Mouse (Mus musculus) Patski (cell line): ENCODE measurements around the gene Stab2. TPM values are rescaled to one million over a fixed set of nuclear protein-coding genes. Genes with fewer than 3 reads are reported as not detected.

Experiments
- ATAC-seq: fragments of 100-300 bp; one replicate; pipeline ENCODE4 v1.8.0; 2021
- CTCF ChIA-PET: fragments of 350-600 bp; sonication (Branson Sonifier 250); formaldehyde crosslinking; loops from one replicate; lab custom pipeline; 2022; ENCODE audit warnings: inconsistent platforms; lab: Charles Lee
- POLR2A ChIA-PET: fragments of 350-600 bp; sonication (Branson Sonifier 250); formaldehyde crosslinking; loops from one replicate; lab custom pipeline; 2022; ENCODE audit warnings: antibody characterized with exemption, inconsistent platforms; lab: Charles Lee
- DNase-seq: peaks from one replicate; pipeline ENCODE4 v3.0.0-alpha.2; 2011; ENCODE audit warnings: low read depth, low spot score
- H3K27me3 ChIP-seq: fragments of 371-371 bp; one replicate; pipeline ENCODE4 v1.5.1; 2021
- CTCF ChIP-seq: fragments of 100-300 bp; IDR thresholded peaks from one replicate; pipeline ENCODE4 v1.5.1; 2021
- in situ Hi-C: fragments of 300-500 bp; cut with MboI; formaldehyde crosslinking; loops from 3 replicates; pipeline ENCODE4 v1.11.1; 2018; ENCODE audit warnings: low pct_unique_long_range_greater_than_20kb, mixed read lengths
- polyA plus RNA-seq: library from polyadenylated mRNA; unstranded; gene quantifications from one replicate; pipeline ENCODE4 v1.2.3, GENCODE M21; 2021

The Stab2 gene
- polyA plus RNA-seq, 1 experiment from 2014 or later, result 0.19 TPM

GRCm38 (mm10) chr10:86992238-86992976 is 15.4 kb downstream of the Stab2 start:
- POLR2A ChIA-PET, result no interaction called here
- no peak for DNase-seq
- peaks cover 6% of the 10 kb centered on the region for H3K27me3 ChIP-seq
- CTCF ChIA-PET, result interaction anchor here (1.2 to 1.5 kb wide), 2 partner anchors 12 to 17 kb away, joined by 4 read pairs; no protein-coding TSS in a partner anchor
- no peak for ATAC-seq
- TF ChIP-seq CTCF, result no peak
- in situ Hi-C loops, result no loop called here

DNA sequence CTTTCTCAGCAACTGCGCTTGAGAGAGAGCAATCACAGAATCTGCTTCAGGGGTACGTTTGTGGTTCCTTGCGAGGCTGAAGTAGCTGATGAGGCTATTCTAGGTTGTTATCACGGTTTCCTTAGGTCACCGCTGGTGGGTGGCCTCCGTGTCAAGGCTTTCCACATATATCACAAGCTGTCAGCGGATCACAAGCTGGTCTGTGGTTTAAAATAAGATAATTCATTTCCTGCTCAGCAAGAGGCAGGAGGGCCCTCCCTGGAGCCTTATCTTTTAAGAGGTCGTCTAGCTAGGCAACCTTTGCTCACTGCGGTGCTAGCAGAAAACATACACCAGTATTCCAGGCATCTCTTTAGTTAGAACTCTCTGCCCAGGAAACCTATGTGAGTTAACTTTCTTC is 17.2 kb downstream of the Stab2 start:
- POLR2A ChIA-PET, result no interaction called here
- ATAC-seq (no peak), DNase-seq (no peak)
- peaks cover 11% of the 10 kb centered on the region for H3K27me3 ChIP-seq
- no peak for TF ChIP-seq CTCF
- CTCF ChIA-PET, result interaction anchor here (0.7 kb wide), 1 partner anchor 14 kb away, joined by 3 read pairs; no protein-coding TSS in a partner anchor
- in situ Hi-C loops, result no loop called here

DNA sequence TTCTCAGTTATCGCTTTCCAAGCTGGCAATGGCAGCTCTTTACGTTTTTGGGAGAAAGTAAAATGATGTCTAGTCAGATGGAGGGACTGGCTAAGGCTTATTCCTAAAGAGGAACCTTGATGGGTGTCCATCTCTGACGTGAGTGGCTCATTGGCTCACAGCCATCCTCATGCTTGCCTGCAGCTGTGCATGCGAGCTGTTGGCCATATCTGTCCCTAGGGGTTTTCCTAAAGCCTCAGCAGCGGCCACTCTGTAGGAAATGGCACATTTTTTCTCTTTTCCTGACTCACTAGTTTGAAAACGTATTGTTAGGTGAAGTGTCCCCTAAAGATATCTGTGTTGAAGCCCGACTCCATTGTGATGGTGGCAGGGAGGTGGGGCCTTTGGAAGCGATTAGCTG is 18.0 kb downstream of the Stab2 start:
- POLR2A ChIA-PET, result no interaction called here
- in situ Hi-C loops, result no loop called here
- DNase-seq, result no peak

GRCm38 (mm10) chr10:86976001-86976726 is 31.7 kb downstream of the Stab2 start:
- DNase-seq (no peak), ATAC-seq (no peak)
- ChIA-PET CTCF (interaction anchor here (0.7 to 1.4 kb wide), 7 partner anchors 12 to 108 kb away, joined by 3 to 4 read pairs (median 3); no protein-coding TSS in a partner anchor), POLR2A (no interaction called here)
- in situ Hi-C loops, result no loop called here
- peak; percentile 74 for TF ChIP-seq CTCF
- H3K27me3 ChIP-seq, result no peaks in the 10 kb centered on the region

More for the DNA sequence above, 18.0 kb downstream of the Stab2 start:
- no peak for TF ChIP-seq CTCF
- CTCF ChIA-PET, result no interaction called here
- peaks cover 11% of the 10 kb centered on the region for H3K27me3 ChIP-seq
- ATAC-seq, result no peak

DNA sequence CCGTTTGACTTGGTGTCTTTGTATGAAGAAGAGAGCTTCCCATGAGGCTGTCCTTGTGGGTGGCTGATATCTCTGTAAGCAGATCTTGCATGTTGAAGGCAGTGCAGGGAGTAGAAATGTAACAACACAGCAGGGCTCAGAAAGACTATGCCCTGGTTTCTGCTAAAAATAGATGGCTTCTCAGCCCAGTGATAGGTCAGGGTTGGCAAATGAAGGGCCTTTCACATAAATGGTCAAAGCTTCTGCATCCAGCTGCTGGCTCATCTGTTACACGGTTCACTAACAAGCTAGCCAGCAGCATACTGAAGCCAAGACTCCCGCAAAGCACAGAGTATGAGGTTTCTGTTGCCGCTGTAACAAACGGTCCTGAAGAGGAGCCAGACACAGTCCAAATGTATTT is 34.5 kb downstream of the Stab2 start:
- ATAC-seq (no peak), DNase-seq (no peak)
- in situ Hi-C loops, result no loop called here
- H3K27me3 ChIP-seq, result no peaks in the 10 kb centered on the region
- ChIA-PET POLR2A (no interaction called here), CTCF (no interaction called here)
- no peak for TF ChIP-seq CTCF

DNA sequence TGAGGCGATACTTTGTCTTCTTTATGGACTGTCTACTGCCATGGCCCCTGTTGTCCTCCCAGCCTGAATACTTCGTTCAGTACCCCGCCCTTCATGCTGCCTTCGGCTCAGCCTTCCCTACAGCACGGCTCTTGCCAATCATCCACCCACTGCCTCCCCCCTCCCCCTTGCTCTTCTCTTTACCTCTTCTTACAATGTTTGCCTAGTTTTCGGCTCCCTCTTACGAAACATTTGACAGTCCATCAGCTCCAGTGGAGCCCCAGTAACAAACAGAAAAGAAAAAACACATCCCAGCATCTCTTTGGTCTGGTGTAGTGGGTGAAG is 35.4 kb downstream of the Stab2 start:
- POLR2A ChIA-PET, result no interaction called here
- CTCF ChIA-PET, result interaction anchor here (1.4 kb wide), 1 partner anchor 10 kb away, joined by 9 read pairs; no protein-coding TSS in a partner anchor

GRCm38 (mm10) chr10:86971680-86972502 is 35.9 kb downstream of the Stab2 start:
- DNase-seq (no peak), ATAC-seq (no peak)
- H3K27me3 ChIP-seq, result no peaks in the 10 kb centered on the region
- POLR2A ChIA-PET, result no interaction called here
- CTCF ChIA-PET, result interaction anchor here (0.7 to 1.5 kb wide), 4 partner anchors 9 to 53 kb away, joined by 3 to 9 read pairs (median 3); no protein-coding TSS in a partner anchor
- peak; percentile 72 for TF ChIP-seq CTCF
- in situ Hi-C loops, result no loop called here

More for the DNA sequence above, 35.4 kb downstream of the Stab2 start:
- TF ChIP-seq CTCF, result no peak
- ATAC-seq (no peak), DNase-seq (no peak)
- in situ Hi-C loops, result no loop called here
- H3K27me3 ChIP-seq, result no peaks in the 10 kb centered on the region

DNA sequence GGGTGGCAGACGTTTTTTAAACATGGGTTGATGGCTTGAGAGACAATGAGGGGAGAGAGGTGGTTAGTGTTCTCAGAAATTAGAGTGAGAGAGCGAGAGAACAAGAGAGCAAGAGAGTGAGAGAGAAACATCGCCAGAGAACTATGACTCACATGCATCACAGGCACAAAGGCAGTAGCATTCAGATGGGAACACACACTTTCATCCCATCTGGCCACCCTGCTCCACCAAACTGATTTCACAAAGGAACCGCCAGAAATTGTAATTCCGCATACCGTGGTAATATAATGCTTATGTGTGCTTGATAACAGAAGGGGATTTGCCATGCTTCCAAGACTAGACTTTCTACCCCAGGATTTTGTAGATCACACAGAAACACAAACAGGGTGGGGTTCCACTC is 38.5 kb downstream of the Stab2 start:
- ATAC-seq (no peak), DNase-seq (no peak)
- POLR2A ChIA-PET, result no interaction called here
- in situ Hi-C loops, result no loop called here
- CTCF ChIA-PET, result interaction anchor here (0.6 kb wide), 1 partner anchor 103 kb away, joined by 3 read pairs; no protein-coding TSS in a partner anchor
- no peaks in the 10 kb centered on the region for H3K27me3 ChIP-seq
- no peak for TF ChIP-seq CTCF

DNA sequence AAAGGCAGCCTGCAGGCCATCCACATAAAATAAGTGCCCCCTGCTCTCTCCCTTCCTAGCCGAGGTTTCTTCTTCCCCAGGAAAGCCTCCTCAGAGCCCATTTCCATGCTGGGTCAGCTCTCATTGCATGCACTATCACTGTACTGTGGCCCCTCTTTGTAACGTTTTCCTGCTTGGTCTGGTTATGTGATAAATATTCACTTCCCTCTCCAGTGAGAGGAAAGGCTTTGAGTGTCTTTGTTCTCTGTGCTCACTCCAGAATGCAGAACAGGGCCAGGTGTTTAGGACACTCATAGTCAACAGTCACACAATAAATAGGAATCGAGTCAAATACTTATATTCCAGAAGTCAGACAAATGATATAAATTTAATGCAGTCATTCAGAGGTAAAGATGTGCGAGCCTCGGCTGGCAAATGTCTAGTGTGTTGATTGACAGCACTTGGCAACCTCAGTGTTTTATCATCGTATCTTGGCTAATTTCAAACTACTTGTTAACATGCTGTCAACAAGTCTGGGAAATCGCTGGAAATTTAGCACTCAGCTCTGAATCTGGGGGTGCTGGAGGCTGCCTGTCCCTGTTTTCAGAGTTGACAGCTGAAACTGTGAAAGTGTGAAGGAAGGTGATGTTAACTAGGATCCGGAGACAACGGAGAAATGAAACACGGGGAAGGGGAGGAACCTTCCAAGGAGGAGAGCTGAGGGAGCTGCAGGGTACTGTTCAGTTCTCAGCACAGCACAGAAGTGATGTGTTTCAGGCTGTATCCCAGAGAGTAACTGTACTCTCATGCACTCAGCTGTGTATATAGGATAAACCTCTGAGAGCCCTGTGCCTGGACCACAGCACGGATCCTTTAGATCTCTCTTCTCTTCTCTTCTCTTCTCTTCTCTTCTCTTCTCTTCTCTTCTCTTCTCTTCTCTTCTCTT is 46.0 kb downstream of the Stab2 start:
- DNase-seq (no peak), ATAC-seq (no peak)
- in situ Hi-C loops, result no loop called here
- POLR2A ChIA-PET, result no interaction called here
- H3K27me3 ChIP-seq, result no peaks in the 10 kb centered on the region
- TF ChIP-seq CTCF, result no peak
- CTCF ChIA-PET, result interaction anchor here (2.7 kb wide), 1 partner anchor 10 kb away, joined by 9 read pairs; no protein-coding TSS in a partner anchor
